Mouse (Mus musculus) 3134 (cell line): Measurements from ENCODE around the gene Cog5.
A peak's percentile ranks its signal among the peaks of the same experiment; 100 is the strongest.

Experiments
- DNase-seq: peaks from one replicate; pipeline ENCODE4 v3.0.0-alpha.2; 2011; ENCODE audit warnings: low spot score; ENCODE audit not compliant: insufficient read length; ENCODE audit errors: extremely low read depth

Cog5 gene

DNA sequence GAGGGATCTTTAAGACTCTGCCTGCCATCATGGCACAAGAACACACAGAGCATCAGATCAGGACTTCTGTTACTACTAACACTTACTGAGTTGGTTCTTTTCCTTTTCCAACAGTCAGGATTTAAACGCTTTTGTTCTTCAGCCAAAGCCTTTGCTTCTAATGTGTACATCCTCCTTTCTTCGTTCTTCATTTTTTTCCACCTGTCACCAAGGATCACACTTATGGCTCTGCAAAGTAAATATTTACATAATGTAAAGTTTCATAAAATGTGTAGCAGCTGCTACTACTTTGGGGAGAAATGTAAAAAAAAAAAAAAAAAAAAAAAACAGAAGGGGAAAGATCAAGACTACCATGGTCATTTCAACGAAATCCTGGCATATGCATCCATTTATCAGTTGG is 273.8 kb downstream of the Cog5 start:
- DNase-seq = no peak

- no peak for DNase-seq
Measured at GRCm38 (mm10) chr12:31931818-31932217, 277.1 kb downstream of the Cog5 start.

GRCm38 (mm10) chr12:31936657-31937300 is 282.1 kb downstream of the Cog5 start:
- no peak for DNase-seq

DNA sequence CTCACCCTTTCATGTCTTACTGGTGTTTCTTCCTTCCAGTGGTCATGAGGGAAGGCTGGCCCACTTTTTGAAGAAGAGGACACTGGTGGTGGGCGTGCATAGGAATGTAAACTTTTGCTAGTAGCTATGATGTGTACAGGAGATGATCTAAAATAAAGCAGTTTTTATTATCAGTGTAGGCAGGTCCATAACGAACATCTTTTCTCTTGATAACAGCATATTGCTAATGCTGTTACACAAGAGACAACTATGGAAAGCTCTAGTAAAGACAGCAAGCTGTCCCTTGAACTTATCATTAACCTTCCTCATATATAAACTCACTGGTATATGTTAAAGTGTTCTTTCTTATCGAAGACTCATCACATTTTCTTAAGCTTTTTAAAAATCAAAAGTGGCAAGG is 282.9 kb downstream of the Cog5 start:
- DNase-seq = no peak

DNA sequence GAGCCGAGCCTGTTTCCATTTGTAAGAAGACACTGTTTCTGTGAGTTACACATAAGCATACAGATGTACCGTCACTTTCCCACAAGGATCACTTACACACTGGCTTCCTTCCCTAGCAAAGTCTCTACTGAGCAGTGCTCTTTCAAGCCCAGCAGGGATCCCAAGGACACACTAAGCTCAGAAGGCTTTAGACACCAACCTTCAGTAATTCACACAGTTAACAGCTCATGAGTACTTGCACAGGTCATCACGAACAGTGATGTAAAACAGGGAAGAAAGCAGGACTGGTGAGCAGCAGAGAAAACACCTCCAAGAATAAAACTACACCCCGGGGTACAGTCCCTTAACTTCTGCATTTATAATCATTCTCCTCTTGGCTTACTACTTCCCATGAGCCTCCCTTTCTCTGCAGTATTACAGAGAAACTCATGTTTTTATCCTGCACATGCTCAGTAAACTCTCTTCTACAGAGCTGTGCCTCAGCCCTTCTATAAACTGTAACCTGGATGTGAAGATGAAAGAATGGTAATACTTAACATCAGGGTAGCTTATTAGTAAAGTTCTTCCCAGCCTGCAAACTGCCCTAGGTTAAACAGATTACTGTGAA is 283.8 kb downstream of the Cog5 start:
- DNase-seq = no peak

DNA sequence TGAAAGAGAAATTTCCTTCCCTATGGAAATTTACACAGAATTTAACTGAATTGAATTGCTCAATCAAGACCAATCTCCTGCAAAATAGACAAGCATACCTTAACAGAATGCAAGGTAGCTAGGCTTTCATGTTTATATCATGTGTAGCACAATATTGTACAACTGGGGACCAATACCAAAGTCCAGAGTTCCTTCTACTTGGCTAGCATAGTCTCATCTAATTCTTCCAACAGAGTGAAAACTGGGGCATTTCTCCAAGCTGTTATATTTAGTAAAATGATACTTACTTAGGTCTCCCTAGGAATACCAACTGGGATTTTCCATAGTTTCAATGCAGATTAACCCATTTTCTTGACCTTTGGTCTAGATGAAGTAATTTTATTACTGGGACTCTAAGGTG is 284.4 kb downstream of the Cog5 start:
- DNase-seq = no peak

DNA sequence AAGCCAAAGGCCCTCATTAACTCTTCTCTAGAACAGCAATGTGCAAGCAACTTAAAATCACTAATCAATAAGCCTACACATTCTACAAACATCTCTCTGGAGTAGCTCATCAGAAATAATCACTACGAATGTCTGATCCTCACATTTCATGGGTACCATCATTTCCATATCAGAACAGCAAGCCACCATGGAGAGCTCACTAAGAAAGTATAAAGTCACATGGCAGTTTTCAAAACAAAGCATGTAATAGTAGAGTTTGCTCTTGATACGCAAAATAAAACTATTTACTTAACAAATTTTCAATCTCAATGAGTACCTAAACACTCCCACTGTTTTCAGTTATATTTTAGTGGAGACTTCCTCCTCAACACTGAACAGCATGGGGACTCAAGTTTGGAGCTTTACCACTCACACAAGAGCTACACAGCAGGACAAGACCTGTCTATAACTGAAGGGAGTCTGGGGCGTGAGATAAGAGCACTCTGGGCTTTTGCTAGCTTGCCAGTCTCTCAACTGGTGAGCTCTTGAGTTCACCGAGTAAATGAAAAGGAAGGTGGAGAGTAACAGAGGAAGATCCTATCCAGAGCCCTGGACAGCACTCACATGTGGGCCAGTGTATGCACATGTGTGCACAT is 288.5 kb downstream of the Cog5 start:
- no peak for DNase-seq

GRCm38 (mm10) chr12:31944405-31944804 is 289.7 kb downstream of the Cog5 start:
- no peak for DNase-seq

- no peak for DNase-seq
Measured at GRCm38 (mm10) chr12:31947476-31947875, 292.8 kb downstream of the Cog5 start.

- no peak for DNase-seq
Measured at GRCm38 (mm10) chr12:31948101-31949000, 293.7 kb downstream of the Cog5 start.

DNA sequence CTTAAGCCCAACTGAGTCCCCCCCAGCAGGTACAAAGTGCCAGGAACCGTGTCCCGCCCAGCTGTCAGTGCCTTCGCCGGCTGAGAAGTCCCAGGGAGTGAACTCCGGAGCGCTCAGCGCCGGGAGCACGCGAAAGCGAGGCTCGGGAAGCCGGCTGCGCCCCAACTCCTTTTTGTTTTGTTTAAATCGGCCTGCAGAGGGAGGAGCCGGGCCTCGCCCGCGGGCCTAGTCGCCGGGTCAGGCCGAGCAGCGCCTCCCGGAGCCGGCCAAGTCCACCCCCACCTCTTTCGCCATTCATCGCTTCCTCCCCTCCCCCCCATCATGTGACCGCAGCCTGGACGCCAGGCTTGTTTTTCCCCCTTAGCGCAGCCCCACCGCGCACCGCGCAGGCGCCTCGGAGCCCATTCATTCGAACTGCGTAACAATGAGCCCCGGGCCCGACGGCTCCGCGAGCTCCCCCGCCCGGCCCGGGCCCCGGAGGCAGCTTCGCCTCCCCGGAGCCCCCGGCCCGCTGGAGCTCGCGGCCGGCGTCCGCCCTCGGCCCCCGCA is 294.6 kb downstream of the Cog5 start:
- peak; percentile 94 for DNase-seq

DNA sequence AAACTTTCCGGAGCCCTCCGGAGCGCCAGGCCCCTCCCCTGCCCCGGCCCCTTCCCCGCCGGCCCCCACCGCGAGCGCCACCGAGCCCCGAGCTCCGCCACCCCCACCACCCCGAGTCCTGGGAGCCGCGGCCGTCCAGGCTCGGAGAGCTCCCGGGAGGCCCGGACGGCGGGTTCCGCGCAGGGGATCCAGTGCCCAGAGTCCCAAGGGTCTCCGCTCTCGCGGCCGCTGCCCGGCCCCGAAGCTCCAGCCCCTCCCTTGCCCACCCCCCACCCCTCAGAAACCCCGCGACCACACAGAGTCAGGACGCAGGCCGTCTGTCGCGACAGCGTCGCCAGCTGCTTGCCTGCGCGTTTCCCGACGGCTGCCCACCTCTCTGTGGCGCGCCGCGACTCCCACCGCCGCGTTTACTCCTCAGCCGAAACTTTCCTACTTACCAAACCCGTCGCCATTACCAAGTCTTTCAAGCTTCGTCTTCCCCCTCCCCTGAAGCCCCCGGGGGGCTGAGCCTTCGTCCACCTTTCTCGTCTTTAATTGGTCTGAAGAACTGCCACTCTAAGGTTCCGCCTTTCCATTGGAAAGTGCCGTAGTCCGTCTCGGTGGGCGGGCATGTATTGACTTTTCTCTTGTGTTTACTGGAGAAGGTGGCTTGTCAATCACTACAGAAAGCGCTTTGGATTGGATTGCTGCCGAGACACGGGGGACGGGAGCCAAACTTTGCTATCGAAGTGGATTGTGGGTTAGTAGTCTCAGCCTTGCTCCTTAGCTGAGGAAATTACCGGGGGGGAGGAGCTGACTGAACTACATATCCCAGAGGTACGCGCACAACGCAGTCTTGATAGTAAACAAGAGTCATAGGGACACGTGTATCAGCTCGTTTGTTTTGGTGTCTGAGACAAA is 295.3 kb downstream of the Cog5 start, which contains the start of gene Hbp1:
Gene Hbp1, minus strand, starts transcription at position 777 of the 900 bp plus-strand sequence.
- DNase-seq = peak; percentile 94

DNA sequence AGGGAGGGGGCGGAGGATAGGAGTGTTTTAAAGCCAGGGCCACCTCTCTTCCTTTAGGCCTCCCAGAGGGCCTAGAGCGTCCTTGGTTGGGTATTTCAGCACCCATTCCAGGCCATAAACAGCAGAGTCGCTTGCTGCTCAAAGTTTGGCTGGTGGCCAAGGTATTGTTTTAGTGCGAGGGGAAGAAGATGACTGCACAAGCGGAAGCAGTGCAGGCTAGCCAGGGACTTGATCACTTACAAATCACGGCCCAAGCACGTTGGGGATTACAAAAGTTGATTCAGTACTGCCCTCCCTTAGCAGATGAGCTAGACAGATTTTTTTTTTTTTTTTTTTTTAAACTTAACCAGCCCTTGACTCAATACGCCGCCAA is 296.0 kb downstream of the Cog5 start:
- DNase-seq = no peak

GRCm38 (mm10) chr12:31955843-31956242 is 301.2 kb downstream of the Cog5 start:
- no peak for DNase-seq

DNA sequence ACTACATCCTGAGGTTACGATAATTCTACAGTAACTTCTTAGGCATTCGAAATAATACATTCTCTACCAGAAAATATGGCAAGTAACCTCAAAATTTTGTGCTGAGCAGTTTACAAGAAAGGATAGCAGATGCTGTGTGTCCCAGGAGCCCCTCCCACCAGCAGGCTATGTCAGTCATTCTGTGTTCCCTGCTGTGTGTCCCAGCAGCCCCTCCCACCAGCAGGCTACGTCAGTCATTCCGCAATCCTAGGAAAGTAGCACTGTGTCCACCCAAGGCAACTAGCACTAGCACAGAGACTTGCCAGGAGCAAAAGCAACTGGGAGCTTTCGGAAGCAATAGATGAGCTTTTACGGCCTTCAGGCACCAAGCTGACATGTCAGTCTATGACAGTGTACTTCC is 309.4 kb downstream of the Cog5 start:
- no peak for DNase-seq

- DNase-seq = no peak
Measured at GRCm38 (mm10) chr12:31965517-31966212, 311.0 kb downstream of the Cog5 start.

DNA sequence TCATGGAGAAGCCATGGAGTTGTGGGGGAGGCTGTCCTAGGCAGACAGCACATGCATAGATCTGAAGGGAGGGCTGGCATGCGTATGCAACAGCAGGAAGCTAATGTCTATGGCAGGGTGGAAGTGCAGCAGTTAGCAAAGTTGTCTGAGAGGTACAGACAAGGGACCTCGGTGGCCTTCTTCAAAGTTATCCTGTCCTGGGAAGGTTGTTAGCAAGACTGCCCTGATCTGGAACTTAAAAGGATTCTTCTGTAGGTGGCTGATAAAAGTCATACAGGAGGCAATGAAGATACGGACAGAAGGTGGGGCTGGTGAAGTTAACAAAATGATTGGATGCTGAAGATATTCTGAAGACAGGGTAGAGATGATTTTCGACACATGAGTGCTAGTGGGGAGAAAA is 311.7 kb downstream of the Cog5 start:
- no peak for DNase-seq

GRCm38 (mm10) chr12:31967536-31967935 is 312.9 kb downstream of the Cog5 start:
- peak; percentile 33 for DNase-seq

DNA sequence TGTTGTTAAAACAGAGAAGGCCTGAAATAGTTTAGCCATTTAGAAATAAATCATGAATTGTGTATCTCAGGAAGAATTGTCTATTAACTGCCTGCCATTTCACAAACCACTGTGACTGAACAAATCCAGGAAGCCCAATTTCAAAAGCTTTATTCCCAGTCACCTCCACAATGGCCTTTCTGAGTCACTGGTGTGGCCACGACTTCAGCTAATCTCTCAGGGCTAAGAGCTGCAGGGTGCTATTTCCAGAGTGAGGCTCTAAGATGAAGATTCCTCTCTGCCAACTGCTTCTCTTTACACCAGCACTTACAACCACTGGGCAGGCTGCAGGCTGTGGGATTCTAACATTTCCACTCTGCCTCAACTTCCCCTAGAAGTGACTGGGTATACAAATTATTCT is 314.4 kb downstream of the Cog5 start:
- DNase-seq = no peak
